Mouse (Mus musculus): Measurements from ENCODE around the gene Rtn2. TPM values are rescaled to one million over a fixed set of nuclear protein-coding genes. Genes with fewer than 3 reads are reported as not detected.
A peak's percentile ranks its signal among the peaks of the same experiment; 100 is the strongest.

Gene Rtn2
- total and polyA plus RNA-seq, 2 experiments = 0.62 to 0.65 TPM

DNA sequence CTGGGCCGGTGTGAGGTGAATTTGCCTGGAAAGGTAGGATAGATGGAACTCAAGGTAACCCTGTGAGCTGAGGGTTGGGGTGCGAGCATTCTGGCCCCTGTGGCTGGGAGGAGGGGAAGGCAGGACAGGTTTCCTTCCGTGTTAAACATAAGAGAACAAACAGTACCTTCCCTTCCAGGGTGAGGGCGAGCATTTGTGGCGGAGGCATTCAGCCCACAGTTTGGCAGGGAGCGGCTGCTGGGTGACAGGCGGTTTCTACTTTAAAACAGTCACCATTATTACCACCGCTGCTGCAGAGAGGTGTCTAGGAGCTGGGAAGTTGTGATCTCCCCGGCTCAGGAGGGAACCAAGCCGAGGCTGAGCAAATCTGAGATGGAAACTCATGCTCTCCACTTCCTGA lies 54.7 kb downstream of the Rtn2 start:
- Histone ChIP-seq H3K4me1 (ENCODE audit: control insufficient read depth, insufficient read depth, low read length) (peaks cover 1% of the 10 kb centered on the region; the same call in 1 of the 2 replicates), H3K79me2 (ENCODE audit: control insufficient read depth, insufficient read depth, low read length) (no peaks in the 10 kb centered on the region), H3K27me3 (ENCODE audit: control insufficient read depth, insufficient read depth, low read length) (0 out of 2 replicates have a peak, but pooled peaks cover 2% of the 10 kb centered on the region), H3K36me3 (ENCODE audit: control insufficient read depth, insufficient read depth, low read length) (no peaks in the 10 kb centered on the region), H3K27ac (replicated peaks; ENCODE audit: insufficient read depth, low read depth, low read length) (no peak overlapping the region), H3K9ac (ENCODE audit: low read depth, low read length) (no peak overlapping the region), H3K4me3 (ENCODE audit: insufficient read depth, low read depth, low read length) (no peak overlapping the region)
- TF ChIP-seq CTCF (IDR thresholded peaks at IDR 0.05; ENCODE audit: low read depth, low read length) (no peak), POLR2A (IDR thresholded peaks at IDR 0.05; ENCODE audit: extremely low read depth, insufficient read depth, low read length) (no peak)
- DNase-seq (ENCODE audit: extremely low read depth, low read depth, low spot score) = no peak
- 78% methylated on average over 10 of the region's 10 CpGs for WGBS

DNA sequence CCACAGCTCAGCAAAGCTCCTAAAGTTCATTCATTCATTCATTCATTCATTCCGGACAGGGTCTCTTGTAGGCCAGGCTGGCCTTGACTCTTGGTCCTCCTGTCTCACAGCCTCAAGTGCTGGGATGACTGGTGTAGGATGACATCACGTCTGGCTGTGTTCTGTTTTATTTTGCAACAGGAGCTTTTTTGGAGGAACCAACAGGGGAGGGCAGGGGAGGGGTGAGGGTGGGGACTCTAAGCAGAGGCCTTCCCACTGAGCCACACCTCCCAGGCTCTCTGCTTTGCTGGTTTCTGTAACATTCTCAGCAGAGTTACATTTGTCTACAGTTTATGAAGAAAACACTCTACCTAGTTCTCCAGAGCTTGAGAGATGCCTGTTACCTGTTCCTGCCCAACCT lies 55.6 kb downstream of the Rtn2 start:
- TF ChIP-seq POLR2A (IDR thresholded peaks at IDR 0.05; ENCODE audit: extremely low read depth, insufficient read depth, low read length) (no peak), CTCF (IDR thresholded peaks at IDR 0.05; ENCODE audit: low read depth, low read length) (no peak)
- H3K27ac ChIP-seq (replicated peaks; ENCODE audit: insufficient read depth, low read depth, low read length) = no peak overlapping the region
- H3K36me3 ChIP-seq (ENCODE audit: control insufficient read depth, insufficient read depth, low read length) = no peaks in the 10 kb centered on the region
- peak; percentile 42 for DNase-seq (ENCODE audit: extremely low read depth, low read depth, low spot score)
- no peak overlapping the region for H3K4me3 ChIP-seq (ENCODE audit: insufficient read depth, low read depth, low read length)
- H3K4me1 ChIP-seq (ENCODE audit: control insufficient read depth, insufficient read depth, low read length) = peaks cover 1% of the 10 kb centered on the region; the same call in 1 of the 2 replicates
- 52% methylated on average over 2 of the region's 2 CpGs for WGBS
- no peaks in the 10 kb centered on the region for H3K79me2 ChIP-seq (ENCODE audit: control insufficient read depth, insufficient read depth, low read length)
- no peak overlapping the region for H3K9ac ChIP-seq (ENCODE audit: low read depth, low read length)
- H3K27me3 ChIP-seq (ENCODE audit: control insufficient read depth, insufficient read depth, low read length) = 0 out of 2 replicates have a peak, but pooled peaks cover 2% of the 10 kb centered on the region

DNA sequence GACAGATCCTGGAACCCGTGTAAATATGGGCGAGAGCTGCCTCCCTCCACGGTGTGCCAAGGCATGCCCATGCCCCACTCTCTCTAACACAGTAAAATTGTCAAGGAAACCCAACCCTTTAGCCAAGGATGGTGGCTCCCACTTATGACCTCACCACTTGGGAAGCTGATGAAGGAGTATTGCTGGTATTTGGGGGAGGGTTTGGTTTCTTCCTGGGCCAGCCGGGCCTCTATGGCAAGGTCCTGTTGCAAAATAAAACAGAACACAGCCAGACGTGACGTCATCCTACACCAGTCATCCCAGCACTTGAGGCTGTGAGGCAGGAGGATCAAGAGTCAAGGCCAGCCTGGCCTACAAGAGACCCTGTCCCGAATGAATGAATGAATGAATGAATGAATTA lies 56.2 kb downstream of the Rtn2 start:
- no peak overlapping the region for H3K27ac ChIP-seq (replicated peaks; ENCODE audit: insufficient read depth, low read depth, low read length)
- H3K27me3 ChIP-seq (ENCODE audit: control insufficient read depth, insufficient read depth, low read length) = 0 out of 2 replicates have a peak, but pooled peaks cover 2% of the 10 kb centered on the region
- H3K79me2 ChIP-seq (ENCODE audit: control insufficient read depth, insufficient read depth, low read length) = no peaks in the 10 kb centered on the region
- no peak overlapping the region for H3K9ac ChIP-seq (ENCODE audit: low read depth, low read length)
- no peak overlapping the region for H3K4me3 ChIP-seq (ENCODE audit: insufficient read depth, low read depth, low read length)
- no peak for TF ChIP-seq CTCF (IDR thresholded peaks at IDR 0.05; ENCODE audit: low read depth, low read length)
- no peak for TF ChIP-seq POLR2A (IDR thresholded peaks at IDR 0.05; ENCODE audit: extremely low read depth, insufficient read depth, low read length)
- WGBS = 73% methylated on average over 7 of the region's 7 CpGs
- H3K36me3 ChIP-seq (ENCODE audit: control insufficient read depth, insufficient read depth, low read length) = no peaks in the 10 kb centered on the region
- peaks cover 1% of the 10 kb centered on the region; the same call in 1 of the 2 replicates for H3K4me1 ChIP-seq (ENCODE audit: control insufficient read depth, insufficient read depth, low read length)
- no peak for DNase-seq (ENCODE audit: extremely low read depth, low read depth, low spot score)

DNA sequence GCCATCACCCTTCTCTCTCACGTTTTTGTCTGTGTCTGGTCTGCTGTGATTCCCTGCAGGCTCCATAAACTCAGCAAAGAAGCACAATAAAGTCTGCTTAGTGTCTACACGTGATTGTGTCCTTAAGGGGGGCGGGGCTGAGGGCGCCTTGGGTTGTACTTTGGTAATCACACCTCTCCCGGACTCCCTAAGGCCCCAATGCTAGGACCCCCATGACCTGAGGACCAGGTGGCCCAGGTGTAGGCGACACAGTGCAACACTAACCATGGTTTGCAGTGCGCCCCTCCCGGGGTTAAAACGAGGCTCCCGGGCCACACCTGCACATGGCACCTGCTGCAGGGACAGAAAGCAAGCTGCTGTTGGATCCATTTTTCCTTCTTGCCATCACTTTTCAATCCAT lies 58.8 kb downstream of the Rtn2 start:
- Histone ChIP-seq H3K4me1 (ENCODE audit: control insufficient read depth, insufficient read depth, low read length) (peaks cover 1% of the 10 kb centered on the region; the same call in 1 of the 2 replicates), H3K79me2 (ENCODE audit: control insufficient read depth, insufficient read depth, low read length) (no peaks in the 10 kb centered on the region)

DNA sequence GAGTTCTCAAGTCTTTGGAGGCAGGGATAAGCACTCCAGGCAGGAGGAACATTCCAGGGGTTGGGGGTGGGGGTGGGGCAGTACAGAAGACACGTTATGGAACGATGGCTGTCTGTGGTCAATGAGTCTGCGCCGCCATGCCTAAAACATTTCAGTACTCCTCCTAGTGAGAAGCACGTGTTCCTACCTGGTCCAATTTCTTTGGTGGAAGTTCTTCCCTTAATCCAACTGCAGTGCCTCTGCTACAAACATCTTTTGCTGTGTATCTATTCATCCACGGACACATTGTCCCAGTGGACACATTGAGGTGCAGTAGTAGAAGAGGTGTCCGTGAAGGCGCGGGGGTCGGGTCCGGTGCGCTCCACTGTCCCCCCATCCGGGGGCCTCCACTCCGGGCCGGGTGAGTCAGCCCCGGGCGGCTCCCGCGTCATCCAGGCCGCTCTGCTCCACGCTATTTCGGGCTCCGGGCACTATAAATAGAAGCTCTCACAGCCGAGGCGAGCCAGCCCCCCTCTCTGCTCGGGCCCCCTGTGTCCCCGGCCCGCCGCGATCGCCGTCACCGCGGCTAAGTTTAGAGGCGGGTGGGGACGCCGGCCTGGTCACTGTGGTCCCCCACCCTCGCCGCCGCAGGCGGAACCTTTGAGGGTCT lies 59.5 kb downstream of the Rtn2 start:
- H3K9ac ChIP-seq (ENCODE audit: low read depth, low read length) = no peak overlapping the region
- TF ChIP-seq CTCF (IDR thresholded peaks at IDR 0.05; ENCODE audit: low read depth, low read length) (no peak), POLR2A (IDR thresholded peaks at IDR 0.05; ENCODE audit: extremely low read depth, insufficient read depth, low read length) (no peak)
- 3% methylated on average over 41 of the region's 41 CpGs for WGBS
- H3K36me3 ChIP-seq (ENCODE audit: control insufficient read depth, insufficient read depth, low read length) = no peaks in the 10 kb centered on the region
- H3K27me3 ChIP-seq (ENCODE audit: control insufficient read depth, insufficient read depth, low read length) = 0 out of 2 replicates have a peak, but pooled peaks cover 2% of the 10 kb centered on the region
- DNase-seq (ENCODE audit: extremely low read depth, low read depth, low spot score) = no peak
- H3K27ac ChIP-seq (replicated peaks; ENCODE audit: insufficient read depth, low read depth, low read length) = no peak overlapping the region
- no peak overlapping the region for H3K4me3 ChIP-seq (ENCODE audit: insufficient read depth, low read depth, low read length)
- no peaks in the 10 kb centered on the region for H3K79me2 ChIP-seq (ENCODE audit: control insufficient read depth, insufficient read depth, low read length)
- H3K4me1 ChIP-seq (ENCODE audit: control insufficient read depth, insufficient read depth, low read length) = peaks cover 1% of the 10 kb centered on the region; the same call in 1 of the 2 replicates

More for the DNA sequence above, 58.8 kb downstream of the Rtn2 start:
- no peak for DNase-seq (ENCODE audit: extremely low read depth, low read depth, low spot score)
- no peak overlapping the region for H3K4me3 ChIP-seq (ENCODE audit: insufficient read depth, low read depth, low read length)
- no peak for TF ChIP-seq CTCF (IDR thresholded peaks at IDR 0.05; ENCODE audit: low read depth, low read length)
- TF ChIP-seq POLR2A (IDR thresholded peaks at IDR 0.05; ENCODE audit: extremely low read depth, insufficient read depth, low read length) = no peak
- WGBS = 20% methylated on average over 10 of the region's 10 CpGs
- H3K9ac ChIP-seq (ENCODE audit: low read depth, low read length) = no peak overlapping the region
- no peak overlapping the region for H3K27ac ChIP-seq (replicated peaks; ENCODE audit: insufficient read depth, low read depth, low read length)
- H3K36me3 ChIP-seq (ENCODE audit: control insufficient read depth, insufficient read depth, low read length) = no peaks in the 10 kb centered on the region
- H3K27me3 ChIP-seq (ENCODE audit: control insufficient read depth, insufficient read depth, low read length) = 0 out of 2 replicates have a peak, but pooled peaks cover 2% of the 10 kb centered on the region

DNA sequence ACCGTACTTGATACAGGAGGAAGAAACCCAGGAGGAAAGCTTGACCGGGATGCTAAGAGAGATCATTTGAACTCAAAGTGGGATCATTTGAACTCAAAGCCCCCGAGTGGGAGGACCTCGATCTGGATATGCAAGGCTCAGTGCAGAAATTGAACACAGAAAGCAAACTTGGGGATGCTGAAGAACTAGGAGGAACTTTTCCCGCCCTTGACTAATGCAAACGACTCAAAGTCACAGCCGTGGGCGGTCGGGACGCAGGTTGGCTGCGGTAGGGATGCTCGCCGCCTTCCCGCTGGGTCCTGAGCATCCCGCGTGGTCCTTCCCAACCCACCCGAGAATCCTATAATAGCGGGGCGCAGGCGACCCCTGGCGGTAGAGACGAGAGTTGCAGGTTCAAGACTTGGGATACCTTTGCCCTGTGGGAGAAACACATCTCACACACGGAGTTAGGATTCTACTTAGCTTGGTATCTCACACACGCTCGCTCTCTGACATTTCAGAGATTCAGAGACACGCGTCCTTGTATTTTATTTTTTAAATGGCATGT lies 60.1 kb downstream of the Rtn2 start:
- peak; percentile 41 for DNase-seq (ENCODE audit: extremely low read depth, low read depth, low spot score)
- H3K79me2 ChIP-seq (ENCODE audit: control insufficient read depth, insufficient read depth, low read length) = no peaks in the 10 kb centered on the region
- H3K4me3 ChIP-seq (ENCODE audit: insufficient read depth, low read depth, low read length) = peak overlapping the region; percentile 42; the same call in 1 of the 2 replicates
- 0 out of 2 replicates have a peak, but pooled peaks cover 2% of the 10 kb centered on the region for H3K27me3 ChIP-seq (ENCODE audit: control insufficient read depth, insufficient read depth, low read length)
- H3K9ac ChIP-seq (ENCODE audit: low read depth, low read length) = no peak overlapping the region
- TF ChIP-seq POLR2A (IDR thresholded peaks at IDR 0.05; ENCODE audit: extremely low read depth, insufficient read depth, low read length) = no peak
- TF ChIP-seq CTCF (IDR thresholded peaks at IDR 0.05; ENCODE audit: low read depth, low read length) = peak; percentile 96
- WGBS = under 1% methylated on average over 27 of the region's 27 CpGs
- no peak overlapping the region for H3K27ac ChIP-seq (replicated peaks; ENCODE audit: insufficient read depth, low read depth, low read length)
- no peaks in the 10 kb centered on the region for H3K36me3 ChIP-seq (ENCODE audit: control insufficient read depth, insufficient read depth, low read length)
- H3K4me1 ChIP-seq (ENCODE audit: control insufficient read depth, insufficient read depth, low read length) = peaks cover 1% of the 10 kb centered on the region; the same call in 1 of the 2 replicates
